Mouse (Mus musculus): ENCODE data around the gene Cdc25a.

Gene Cdc25a

DNA sequence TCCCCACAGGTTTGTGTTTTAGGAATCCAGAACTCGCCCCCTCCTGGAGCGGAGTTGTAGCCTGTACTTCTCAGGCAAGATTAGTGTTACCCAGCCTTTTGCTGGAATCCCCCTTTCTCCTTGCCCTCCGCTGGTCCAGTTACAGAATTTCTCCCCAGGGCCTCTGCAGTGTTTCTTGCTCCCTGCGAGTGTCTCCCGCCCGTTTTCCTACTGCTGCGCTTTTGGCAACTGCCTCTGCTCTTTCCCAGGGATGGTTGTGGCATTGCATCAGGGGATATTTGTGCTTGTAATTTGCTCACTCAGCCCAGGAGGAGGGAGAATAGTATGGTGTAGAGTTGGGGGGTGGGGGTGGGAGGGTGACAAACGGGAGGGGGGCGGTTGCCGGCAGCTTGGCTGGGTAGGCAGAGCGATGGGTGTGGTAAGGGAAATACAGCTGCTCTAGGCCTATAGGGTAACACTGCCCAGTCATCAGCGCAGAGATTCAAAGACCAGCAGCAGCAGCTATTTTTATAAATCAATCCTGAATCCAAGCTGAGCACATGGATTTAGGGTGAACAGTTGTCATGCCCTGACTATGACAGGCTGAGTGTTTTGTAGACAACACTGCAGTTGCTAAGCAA, 57.5 kb downstream of the Cdc25a start:
- peak; percentile 50 for DNase-seq (ENCODE audit: low spot score)

DNA sequence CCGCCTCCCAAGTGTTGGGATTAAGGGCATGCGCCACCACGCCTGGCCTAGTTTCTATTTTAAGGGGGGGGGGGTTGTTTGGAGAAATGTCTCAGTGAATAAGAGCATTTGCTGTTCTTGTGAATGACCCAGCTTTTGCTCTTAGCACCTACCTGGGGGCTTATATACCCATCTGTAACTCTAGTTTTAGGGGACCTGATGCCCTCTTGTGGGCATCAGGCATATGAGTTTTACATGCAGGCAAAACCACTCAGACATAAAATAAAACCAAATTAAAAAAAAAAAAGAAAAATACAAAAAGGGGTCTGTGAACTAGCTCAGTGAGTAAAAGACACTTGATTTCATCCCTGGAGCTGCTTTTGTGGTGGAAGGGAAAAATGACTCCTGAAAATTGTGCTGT, 64.0 kb downstream of the Cdc25a start:
- DNase-seq (ENCODE audit: low spot score) = no peak

DNA sequence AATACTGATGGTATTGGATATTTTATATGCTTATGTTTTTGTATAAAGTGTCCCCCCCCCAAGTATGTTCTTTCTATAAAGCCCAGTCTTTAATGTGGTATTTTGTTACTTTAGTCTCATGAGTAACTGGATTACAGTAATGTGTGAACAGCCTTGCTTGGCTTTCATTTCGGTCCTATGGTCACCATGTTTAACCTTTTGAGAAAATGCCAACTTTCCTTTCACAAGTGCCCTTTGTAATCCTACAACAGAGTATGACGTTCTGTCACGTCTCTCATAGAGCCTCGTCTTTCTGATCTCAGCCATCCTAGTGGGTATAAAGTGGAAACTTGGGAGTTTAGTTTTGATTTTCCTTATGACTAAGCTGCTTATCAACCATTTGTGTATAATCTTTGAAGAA, 67.4 kb downstream of the Cdc25a start:
- DNase-seq (ENCODE audit: low spot score) = no peak

Measured in urinary bladder, postnatal 14 days (tissue).